ENCODE assay signal across 18 mouse cellular contexts in the genomic region with DNA sequence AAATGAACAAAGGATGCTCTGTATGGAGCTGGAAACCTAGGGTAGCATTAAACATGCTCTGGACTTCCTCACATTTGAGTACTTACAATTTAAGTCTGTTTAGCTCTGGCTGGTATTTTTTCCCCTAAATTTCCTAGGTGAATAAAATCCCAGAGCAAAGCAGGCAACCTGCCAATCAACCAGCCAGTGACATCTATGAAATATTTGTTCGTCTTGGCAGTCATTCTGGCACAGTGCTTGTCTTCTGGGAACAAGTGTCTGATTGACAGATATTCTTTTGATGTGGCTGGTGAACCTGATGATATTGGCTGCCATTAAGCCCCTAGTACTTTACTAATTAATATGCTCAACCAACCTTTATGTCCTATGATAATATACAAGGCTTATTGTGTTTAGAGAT.
DNase-seq lines count a peak whose midpoint lies in the region.
"Had no signal": no experiment of that assay in that cellular context is flagged by ENCODE, and none has a peak within 500 bp of the region (broad histone marks: within the 10 kb centered on the region; RNA-seq: fewer than 3 reads in every experiment).

No protein-coding gene starts in this region.

- peak; percentile 50 to 59 for DNase-seq in cerebellum, postnatal 10 days
- DNase-seq in cerebellum, adult 8-10 months, result no peak
- DNase-seq in layer of hippocampus, adult 9-10 months (ENCODE audit: low spot score), result peak; percentile 0
- no peak for DNase-seq in layer of hippocampus, adult 11-12 months (ENCODE audit: low spot score)
- DNase-seq in right cerebral cortex, postnatal 10 days (ENCODE audit: low spot score in 2 of 2), result peak; percentile 16 to 27
- DNase-seq in right cerebral cortex, adult 18-20 months, result no peak
- peak; percentile 1 to 30 for DNase-seq in layer of hippocampus, postnatal 14 days (ENCODE audit: low spot score in 2 of 2)
- no peak for DNase-seq in embryo, embryonic 10.5 days (ENCODE audit: low spot score)
- DNase-seq: adrenal gland, adult 8-10 months; cerebellum, adult 11 months; heart, postnatal 36 days; kidney, adult 2 months; kidney, postnatal 14 days; liver, embryonic 13.5 days; lung, adult 2 months; lung, postnatal 14 days; thymus, adult 18-20 months; thymus, postnatal 4 days had no signal

Comparison
In these comparisons a context has a peak if more than half of its experiments do, and no peak if none do; other contexts are left out.
1. DNase-seq: peak in cerebellum, postnatal 10 days (2 of 2), layer of hippocampus, adult 9-10 months (single experiment), right cerebral cortex, postnatal 10 days (2 of 2) and layer of hippocampus, postnatal 14 days (2 of 2); none in cerebellum, adult 8-10 months (single experiment), layer of hippocampus, adult 11-12 months (single experiment), right cerebral cortex, adult 18-20 months (single experiment) and embryo, embryonic 10.5 days (single experiment).